Mouse (Mus musculus) hindbrain, embryonic 12.5 days (tissue): Measurements from ENCODE around the gene Rab9b. TPM values are rescaled to one million over a fixed set of nuclear protein-coding genes. Genes with fewer than 3 reads are reported as not detected.

Experiments
- ATAC-seq: fragments of 200-750 bp; cut with Nextera tagmentation; 2 replicates; pipeline ENCODE4 v1.8.0; 2017; ENCODE audit warnings: moderate TSS enrichment; ENCODE audit not compliant: low FRiP score
- H3K27ac ChIP-seq: fragments of 300-500 bp; sonication (generic); 2 replicates; pipeline ENCODE4 v1.5.1; 2016; ENCODE audit warnings: mild to moderate bottlenecking
- H3K27me3 ChIP-seq: fragments of 300-500 bp; sonication (generic); 2 replicates; pipeline ENCODE4 v1.6.1; 2016; ENCODE audit warnings: mild to moderate bottlenecking
- H3K36me3 ChIP-seq: fragments of 300-500 bp; sonication (generic); 2 replicates; pipeline ENCODE4 v1.6.1; 2016; ENCODE audit warnings: mild to moderate bottlenecking
- H3K4me1 ChIP-seq: fragments of 300-500 bp; sonication (generic); 2 replicates; pipeline ENCODE4 v1.6.1; 2016
- H3K4me2 ChIP-seq: fragments of 300-500 bp; sonication (generic); replicated peaks from 2 replicates; pipeline ENCODE4 v1.6.1; 2016; ENCODE audit warnings: mild to moderate bottlenecking
- H3K4me3 ChIP-seq: fragments of 300-500 bp; sonication (generic); 2 replicates; pipeline ENCODE4 v1.5.1; 2016; ENCODE audit warnings: mild to moderate bottlenecking
- H3K9ac ChIP-seq: fragments of 300-500 bp; sonication (generic); 2 replicates; pipeline ENCODE4 v1.6.1; 2016; ENCODE audit warnings: mild to moderate bottlenecking, moderate library complexity
- H3K9me3 ChIP-seq: fragments of 300-500 bp; sonication (generic); replicated peaks from 2 replicates; pipeline ENCODE4 v1.6.1; 2016; ENCODE audit warnings: mild to moderate bottlenecking
- WGBS: fragments of 180-500 bp; shearing (Covaris S2); methylation state at CpG from one replicate; pipeline ENCODE4 v1.1.7; 2016; 5-methylcytosine and 5-hydroxymethylcytosine counted together
- polyA plus RNA-seq: library from polyadenylated mRNA; unstranded; fragments of >200 nt; fragmentation: Nextera tagmentation; extraction: Ambion mirVana; gene quantifications from 2 replicates; pipeline ENCODE4 v1.2.1, GENCODE M21; 2016

Gene Rab9b
- polyA plus RNA-seq = 8.5 and 10.1 TPM in 2 replicates

DNA sequence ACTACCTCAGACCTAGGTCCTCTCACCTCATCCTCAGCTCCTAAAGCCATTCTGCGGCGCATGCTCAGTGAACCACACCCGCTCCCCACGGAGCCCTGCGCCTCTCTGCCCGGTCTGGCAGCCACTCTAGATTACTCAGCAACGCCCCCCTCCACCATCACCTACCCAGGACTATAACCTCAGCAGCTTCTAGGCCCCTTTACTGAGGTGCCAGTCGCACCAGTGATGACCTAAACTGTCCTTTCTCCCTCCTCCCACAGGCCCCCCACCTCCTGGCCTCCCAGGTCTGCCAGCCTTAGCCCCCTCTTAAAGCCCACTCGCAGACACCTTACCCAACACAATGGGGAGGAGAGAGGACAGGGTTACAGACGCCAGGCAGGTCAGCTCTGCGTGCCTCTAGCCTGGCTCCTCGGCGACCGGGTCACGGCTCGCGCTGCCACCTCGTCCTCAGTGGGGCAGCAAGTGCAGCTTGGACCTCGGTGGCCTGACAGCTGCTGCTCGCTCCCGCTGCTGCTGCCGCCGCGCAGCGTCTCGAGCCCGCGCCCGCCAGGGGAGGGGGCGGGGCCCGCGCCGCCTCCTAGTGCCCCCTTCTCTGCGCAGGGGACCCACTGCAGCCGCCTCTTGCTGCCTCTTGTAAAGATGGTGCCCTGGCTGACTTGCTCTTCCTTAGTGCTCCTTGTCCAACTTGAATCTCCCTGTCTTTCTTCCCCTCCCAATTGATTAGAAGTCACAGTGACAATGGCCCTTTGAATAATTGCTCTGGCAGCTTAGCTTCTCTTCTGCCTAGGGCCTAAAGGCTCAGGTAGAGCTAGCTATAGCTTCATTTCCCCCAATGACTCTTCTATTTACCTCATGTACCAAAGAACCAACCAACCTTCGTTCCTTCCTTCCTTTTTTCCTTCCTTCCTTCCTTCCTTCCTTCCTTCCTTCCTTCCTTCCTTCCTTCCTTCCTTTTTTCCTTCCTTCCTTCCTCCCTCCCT is at the start of gene Rab9b:
Gene Rab9b, minus strand, starts transcription at position 695 of the 980 bp plus-strand sequence.
- ATAC-seq = peak; percentile 92
- H3K4me2 ChIP-seq = peak within 1 kb of the TSS; percentile 55
- H3K4me3 ChIP-seq = peak within 1 kb of the TSS; percentile 51
- peak within 1 kb of the TSS; percentile 65 for H3K9ac ChIP-seq
- no peaks in the 10 kb centered on the region for H3K27me3 ChIP-seq
- no peaks in the 10 kb centered on the region for H3K36me3 ChIP-seq
- no peaks in the 10 kb centered on the region for H3K9me3 ChIP-seq
- WGBS = 24% methylated on average over 21 of the region's 36 CpGs
- no peaks in the 10 kb centered on the region for H3K4me1 ChIP-seq
- peak within 1 kb of the TSS; percentile 52; the same call in 1 of the 2 replicates for H3K27ac ChIP-seq

DNA sequence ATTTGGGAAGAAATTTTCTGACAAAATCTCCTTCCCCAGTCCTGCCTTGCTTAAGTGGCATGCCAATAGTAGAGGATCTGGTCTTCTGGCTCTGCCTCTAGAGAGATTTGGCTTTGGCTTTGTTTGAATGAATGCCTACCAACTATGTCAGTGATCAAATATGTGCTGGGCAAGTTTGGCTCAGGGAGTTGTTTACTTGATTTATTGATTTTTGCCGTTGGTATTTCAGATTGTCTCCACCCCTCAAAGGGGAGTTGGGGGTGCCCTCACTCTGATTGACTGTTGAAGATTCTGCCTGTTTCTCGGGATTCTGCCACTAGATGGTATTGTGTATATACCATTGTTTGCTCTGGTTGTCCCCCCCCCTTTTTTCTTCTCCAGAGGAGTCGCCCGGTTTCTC is 35.8 kb upstream of the Rab9b start:
- WGBS = 61% methylated on average over 4 of the region's 4 CpGs
- Histone ChIP-seq H3K4me3 (no peak overlapping the region), H3K27ac (no peak overlapping the region), H3K9ac (no peak overlapping the region), H3K27me3 (no peaks in the 10 kb centered on the region), H3K9me3 (no peaks in the 10 kb centered on the region), H3K4me1 (no peaks in the 10 kb centered on the region), H3K4me2 (no peak overlapping the region), H3K36me3 (no peaks in the 10 kb centered on the region)
- ATAC-seq = no peak

DNA sequence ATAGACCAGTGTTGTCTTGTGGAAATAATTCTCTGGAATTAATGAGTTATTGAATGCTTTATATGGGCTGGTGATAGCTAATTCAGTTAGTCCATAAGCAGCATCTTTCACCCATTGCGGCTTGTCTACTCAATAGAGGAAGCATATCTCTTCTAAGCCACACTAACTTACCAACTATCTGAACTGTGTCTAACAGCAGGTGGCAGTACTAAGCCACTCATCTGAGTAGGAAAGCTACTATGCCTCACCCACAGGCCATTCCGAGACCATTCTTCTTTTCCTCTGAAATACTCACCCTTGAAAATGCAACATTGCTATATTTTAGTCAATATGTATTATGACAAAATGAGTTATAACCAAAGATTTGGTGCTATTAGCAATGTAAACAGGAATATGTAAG is 27.2 kb upstream of the Rab9b start:
- no peaks in the 10 kb centered on the region for H3K4me1 ChIP-seq
- WGBS = 75% methylated on average over 2 of the region's 2 CpGs
- no peak overlapping the region for H3K27ac ChIP-seq
- H3K36me3 ChIP-seq = no peaks in the 10 kb centered on the region
- no peaks in the 10 kb centered on the region for H3K27me3 ChIP-seq
- H3K9ac ChIP-seq = no peak overlapping the region
- H3K4me2 ChIP-seq = no peak overlapping the region
- no peak overlapping the region for H3K4me3 ChIP-seq
- no peaks in the 10 kb centered on the region for H3K9me3 ChIP-seq
- no peak for ATAC-seq

DNA sequence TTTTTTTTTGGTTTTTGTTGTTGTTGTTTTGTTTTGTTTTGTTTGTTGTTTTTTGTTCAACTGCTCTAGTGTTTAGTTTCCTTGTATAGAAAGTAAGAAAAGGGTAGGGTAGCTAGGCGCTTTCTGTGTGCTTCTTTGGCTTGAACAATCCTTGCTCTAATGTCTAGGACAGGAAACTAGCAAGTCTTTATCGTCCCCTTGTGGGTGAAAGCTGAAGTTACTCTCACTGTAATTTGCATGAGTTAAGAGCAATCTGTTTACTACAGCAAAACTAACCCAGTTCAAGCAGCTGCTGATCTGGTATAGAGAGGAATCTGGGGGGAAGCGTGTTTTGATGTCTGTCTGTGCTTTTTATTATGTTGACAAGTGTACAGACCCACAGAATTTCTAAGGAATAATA is 18.3 kb downstream of the Rab9b start:
- no peak overlapping the region for H3K4me3 ChIP-seq
- no peak overlapping the region for H3K27ac ChIP-seq
- H3K9ac ChIP-seq = no peak overlapping the region
- H3K9me3 ChIP-seq = no peaks in the 10 kb centered on the region
- 33% methylated on average over 3 of the region's 3 CpGs for WGBS
- H3K36me3 ChIP-seq = no peaks in the 10 kb centered on the region
- no peak for ATAC-seq
- H3K4me1 ChIP-seq = no peaks in the 10 kb centered on the region
- H3K4me2 ChIP-seq = no peak overlapping the region
- H3K27me3 ChIP-seq = no peaks in the 10 kb centered on the region

DNA sequence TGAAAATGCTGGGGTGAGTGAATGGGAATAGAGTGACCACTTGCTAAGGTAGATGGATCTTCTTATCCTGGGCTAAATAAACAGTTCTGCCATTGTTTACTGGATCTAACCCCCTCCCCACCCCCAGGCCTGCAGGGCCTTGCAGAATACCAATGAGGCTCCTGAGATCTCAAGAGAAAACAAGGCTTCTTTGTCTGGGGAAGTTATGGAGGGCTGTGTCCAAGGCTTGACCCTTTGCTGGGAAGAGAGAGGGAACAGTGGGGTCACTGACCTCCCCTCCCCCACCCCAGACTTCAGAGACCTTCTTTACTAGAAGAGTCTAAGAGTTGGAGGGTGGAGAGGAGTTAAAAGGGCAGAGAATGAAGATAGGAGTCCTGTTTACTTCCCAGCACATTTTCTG is 39.9 kb downstream of the Rab9b start:
- no peak overlapping the region for H3K4me2 ChIP-seq
- H3K36me3 ChIP-seq = no peaks in the 10 kb centered on the region
- H3K4me1 ChIP-seq = no peaks in the 10 kb centered on the region
- H3K9ac ChIP-seq = no peak overlapping the region
- H3K27ac ChIP-seq = no peak overlapping the region
- ATAC-seq = no peak
- no peak overlapping the region for H3K4me3 ChIP-seq
- H3K9me3 ChIP-seq = no peaks in the 10 kb centered on the region
- H3K27me3 ChIP-seq = 0 out of 2 replicates have a peak, but pooled peaks cover 5% of the 10 kb centered on the region

DNA sequence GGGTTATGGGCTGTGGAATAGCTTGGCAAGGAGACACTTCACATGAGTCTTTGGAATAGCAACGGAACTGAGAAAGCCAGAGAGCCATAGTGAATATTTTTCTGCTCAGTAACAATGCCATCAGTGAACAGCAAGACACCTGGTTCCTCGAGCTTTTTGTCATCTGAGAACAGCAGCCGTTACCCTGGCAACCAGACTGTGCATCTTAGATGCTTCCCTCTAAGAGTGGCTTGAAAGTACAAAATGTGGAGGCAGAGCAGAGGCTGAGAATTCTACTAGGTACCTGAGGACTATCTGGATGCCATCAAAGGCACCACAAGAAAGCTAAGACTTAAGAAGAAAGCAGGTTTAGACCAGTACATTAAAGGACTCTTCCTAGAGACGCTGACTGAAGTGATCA is 43.5 kb downstream of the Rab9b start:
- Histone ChIP-seq H3K27me3 (no peaks in the 10 kb centered on the region), H3K27ac (no peak overlapping the region), H3K36me3 (no peaks in the 10 kb centered on the region), H3K9ac (no peak overlapping the region), H3K9me3 (no peaks in the 10 kb centered on the region), H3K4me3 (no peak overlapping the region), H3K4me1 (no peaks in the 10 kb centered on the region), H3K4me2 (no peak overlapping the region)
- ATAC-seq = no peak
- WGBS = 64% methylated on average over 4 of the region's 4 CpGs

DNA sequence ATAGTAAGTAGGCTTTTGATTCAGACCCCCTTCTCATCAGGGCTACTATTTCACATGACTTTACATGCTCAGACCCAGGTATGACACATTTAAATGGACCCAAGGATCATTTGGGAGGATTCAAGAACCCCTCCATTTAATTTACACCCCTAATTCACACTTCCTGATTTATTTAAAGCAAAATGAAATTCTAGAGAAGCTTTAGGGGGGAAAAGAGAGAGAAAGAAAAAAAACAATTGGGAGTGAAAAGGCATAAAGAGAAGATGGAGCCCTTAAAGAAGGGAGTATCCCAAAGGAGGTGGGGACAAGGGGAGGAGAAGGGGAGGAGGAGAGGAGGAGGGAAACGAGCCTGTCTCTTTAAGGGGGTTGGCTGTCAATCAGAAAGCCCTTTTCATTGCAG is 46.2 kb downstream of the Rab9b start, which contains the start of gene Plp1:
Gene Plp1, plus strand, starts transcription at position 301 of the 400 bp plus-strand sequence.
- no peak within 1 kb of the TSS for H3K9ac ChIP-seq
- no peaks in the 10 kb centered on the region for H3K9me3 ChIP-seq
- no peak within 1 kb of the TSS for H3K4me2 ChIP-seq
- no peaks in the 10 kb centered on the region for H3K36me3 ChIP-seq
- no peaks in the 10 kb centered on the region for H3K27me3 ChIP-seq
- no peak within 1 kb of the TSS for H3K4me3 ChIP-seq
- ATAC-seq = no peak
- H3K27ac ChIP-seq = no peak within 1 kb of the TSS
- WGBS = 17% methylated on average over 1 of the region's 1 CpGs
- no peaks in the 10 kb centered on the region for H3K4me1 ChIP-seq

DNA sequence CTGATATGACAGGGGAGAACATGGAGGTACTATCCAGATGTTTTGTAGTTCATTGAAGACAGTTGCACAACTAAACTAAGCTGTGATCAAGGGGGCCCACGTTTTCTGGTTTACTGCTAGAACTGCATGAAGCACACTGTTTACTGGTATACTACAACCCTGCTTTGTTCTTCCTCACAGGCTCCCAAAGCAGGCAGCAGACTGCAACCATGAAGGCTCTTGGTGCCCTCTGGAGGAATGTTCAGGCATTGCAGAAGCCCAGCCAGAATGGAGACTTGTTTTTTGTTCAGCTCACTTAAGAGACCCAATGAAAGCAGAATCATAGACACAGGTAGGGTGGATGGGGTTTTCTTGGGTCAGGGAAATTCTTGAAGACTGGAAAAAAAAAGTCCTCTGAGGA is 48.3 kb downstream of the Rab9b start:
- Histone ChIP-seq H3K27me3 (no peaks in the 10 kb centered on the region), H3K36me3 (no peaks in the 10 kb centered on the region), H3K4me2 (no peak overlapping the region), H3K9me3 (no peaks in the 10 kb centered on the region), H3K4me3 (no peak overlapping the region), H3K27ac (no peak overlapping the region), H3K9ac (no peak overlapping the region), H3K4me1 (no peaks in the 10 kb centered on the region)
- WGBS = 6% methylated on average over 1 of the region's 1 CpGs
- peak; percentile 56; the same call in 1 of the 2 replicates for ATAC-seq

DNA sequence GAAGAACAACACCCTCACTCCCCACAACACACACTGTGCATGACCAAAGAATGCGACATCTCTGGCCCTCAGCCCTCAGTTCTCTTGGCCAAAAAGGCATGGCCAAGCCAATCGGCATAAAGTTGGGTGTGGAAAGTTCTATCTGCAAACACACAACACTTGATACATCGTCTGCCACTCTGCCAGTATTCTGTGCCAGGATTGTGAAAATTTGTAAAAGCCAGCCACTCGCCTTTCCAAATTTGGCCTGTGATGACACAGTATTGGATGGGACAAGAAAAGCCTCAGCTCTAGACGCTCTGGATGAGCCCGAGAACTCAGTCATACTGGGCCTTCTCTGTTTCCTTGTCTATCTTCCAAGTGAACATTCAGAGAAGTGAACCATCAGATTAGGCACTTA is 48.8 kb downstream of the Rab9b start:
- Histone ChIP-seq H3K9me3 (no peaks in the 10 kb centered on the region), H3K4me3 (no peak overlapping the region), H3K27ac (no peak overlapping the region), H3K9ac (no peak overlapping the region), H3K4me2 (no peak overlapping the region), H3K4me1 (no peaks in the 10 kb centered on the region), H3K36me3 (no peaks in the 10 kb centered on the region), H3K27me3 (no peaks in the 10 kb centered on the region)
- 93% methylated on average over 6 of the region's 6 CpGs for WGBS
- no peak for ATAC-seq

Other genes starting within 250 kb of the Rab9b start
- gene Tceal1, start 160.8 kb downstream of the Rab9b start, polyA plus RNA-seq = 12.9 and 14.2 TPM in 2 replicates
- gene Morf4l2, start 125.1 kb downstream of the Rab9b start, polyA plus RNA-seq = 569 and 598 TPM in 2 replicates
- gene Glra4, start 88.6 kb downstream of the Rab9b start, polyA plus RNA-seq = 0.17 and 0.18 TPM in 2 replicates
- 12.2 and 15.9 TPM in 2 replicates for gene Plp1, start 46.1 kb downstream of the Rab9b start, polyA plus RNA-seq
- gene H2bfm, start 58.6 kb upstream of the Rab9b start, polyA plus RNA-seq = not detected in 2 replicates
- 82.4 and 101 TPM in 2 replicates for gene Tmsb15b2, start 106.7 kb upstream of the Rab9b start, polyA plus RNA-seq
- gene Tmsb15l, start 108.1 kb upstream of the Rab9b start, polyA plus RNA-seq = 10.6 TPM in 2 replicates
- gene Tmsb15b1, start 108.1 kb upstream of the Rab9b start, polyA plus RNA-seq = 28.8 and 37.6 TPM in 2 replicates
- gene Zcchc18, start 124.4 kb upstream of the Rab9b start, polyA plus RNA-seq = 136 and 137 TPM in 2 replicates
- 13.1 and 15.6 TPM in 2 replicates for gene Slc25a53, start 169.5 kb upstream of the Rab9b start, polyA plus RNA-seq
- 12.0 and 12.9 TPM in 2 replicates for gene Fam199x, start 180.8 kb upstream of the Rab9b start, polyA plus RNA-seq